Mouse (Mus musculus): ENCODE measurements around the gene Spred1. TPM values are rescaled to one million over a fixed set of nuclear protein-coding genes. Genes with fewer than 3 reads are reported as not detected.

Gene Spred1
- total RNA-seq, 2 experiments from 2014 or later, result 4.2 to 7.5 TPM

Other genes with a start within 250 kb of the Spred1 start
- not detected in 2 replicates for gene Tmco5, start 242.7 kb upstream of the Spred1 start, total RNA-seq (2015; ENCODE audit: low replicate concordance)
- not detected in 2 replicates for gene Tmco5, start 242.7 kb upstream of the Spred1 start, total RNA-seq (2017; ENCODE audit: low replicate concordance)
- gene Fam98b, start 128.4 kb downstream of the Spred1 start, total RNA-seq (2015; ENCODE audit: low replicate concordance), result 5.8 and 15.1 TPM in 2 replicates
- gene Fam98b, start 128.4 kb downstream of the Spred1 start, total RNA-seq (2017; ENCODE audit: low replicate concordance), result 2.8 TPM in 1 of 2 replicates, not detected in the other
- gene Rasgrp1, start 221.6 kb downstream of the Spred1 start, total RNA-seq (2015; ENCODE audit: low replicate concordance), result 2.5 and 6.3 TPM in 2 replicates
- 3.2 and 4.8 TPM in 2 replicates for gene Rasgrp1, start 221.6 kb downstream of the Spred1 start, total RNA-seq (2017; ENCODE audit: low replicate concordance)

Data from erythroid progenitor cell, adult 5-6 weeks (primary cell).